Mouse (Mus musculus) neural tube, embryonic 13.5 days (tissue): Measurements from ENCODE around the gene Ubxn10. TPM values are rescaled to one million over a fixed set of nuclear protein-coding genes. Genes with fewer than 3 reads are reported as not detected.

Experiments
- ATAC-seq: fragments of 200-750 bp; cut with Nextera tagmentation; 2 replicates; pipeline ENCODE4 v1.8.0; 2017; ENCODE audit warnings: low read depth, mild to moderate bottlenecking, moderate TSS enrichment, moderate library complexity
- H3K27ac ChIP-seq: fragments of 300-500 bp; sonication (generic); replicated peaks from 2 replicates; pipeline ENCODE4 v1.5.1; 2015; ENCODE audit warnings: moderate library complexity, mild to moderate bottlenecking, inconsistent platforms
- H3K27me3 ChIP-seq: fragments of 300-500 bp; sonication (generic); 2 replicates; pipeline ENCODE4 v1.6.1; 2015; ENCODE audit warnings: mild to moderate bottlenecking, inconsistent platforms
- H3K36me3 ChIP-seq: fragments of 300-500 bp; sonication (generic); 2 replicates; pipeline ENCODE4 v1.6.1; 2015; ENCODE audit warnings: mild to moderate bottlenecking, inconsistent platforms
- H3K4me1 ChIP-seq: fragments of 300-500 bp; sonication (generic); replicated peaks from 2 replicates; pipeline ENCODE4 v1.6.1; 2015; ENCODE audit warnings: inconsistent platforms
- H3K4me2 ChIP-seq: fragments of 300-500 bp; sonication (generic); 2 replicates; pipeline ENCODE4 v1.6.1; 2015; ENCODE audit warnings: inconsistent platforms, mild to moderate bottlenecking, moderate library complexity
- H3K4me3 ChIP-seq: fragments of 300-500 bp; sonication (generic); 2 replicates; pipeline ENCODE4 v1.5.1; 2015; ENCODE audit warnings: mild to moderate bottlenecking, inconsistent platforms
- H3K9ac ChIP-seq: fragments of 300-500 bp; sonication (generic); 2 replicates; pipeline ENCODE4 v1.6.1; 2015; ENCODE audit warnings: moderate library complexity, mild to moderate bottlenecking, inconsistent platforms
- H3K9me3 ChIP-seq: fragments of 300-500 bp; sonication (generic); 2 replicates; pipeline ENCODE4 v1.6.1; 2016; ENCODE audit warnings: inconsistent platforms
- WGBS: fragments of 180-500 bp; shearing (Covaris S2); methylation state at CpG from one replicate; pipeline ENCODE4 v1.1.7; 2015; 5-methylcytosine and 5-hydroxymethylcytosine counted together
- polyA plus RNA-seq: library from polyadenylated mRNA; unstranded; fragments of >200 nt; fragmentation: Nextera tagmentation; extraction: Ambion mirVana; gene quantifications from 2 replicates; pipeline ENCODE4 v1.2.1, GENCODE M21; 2015

Ubxn10 gene
- polyA plus RNA-seq, 1 experiment from 2014 or later: 1.9 TPM

DNA sequence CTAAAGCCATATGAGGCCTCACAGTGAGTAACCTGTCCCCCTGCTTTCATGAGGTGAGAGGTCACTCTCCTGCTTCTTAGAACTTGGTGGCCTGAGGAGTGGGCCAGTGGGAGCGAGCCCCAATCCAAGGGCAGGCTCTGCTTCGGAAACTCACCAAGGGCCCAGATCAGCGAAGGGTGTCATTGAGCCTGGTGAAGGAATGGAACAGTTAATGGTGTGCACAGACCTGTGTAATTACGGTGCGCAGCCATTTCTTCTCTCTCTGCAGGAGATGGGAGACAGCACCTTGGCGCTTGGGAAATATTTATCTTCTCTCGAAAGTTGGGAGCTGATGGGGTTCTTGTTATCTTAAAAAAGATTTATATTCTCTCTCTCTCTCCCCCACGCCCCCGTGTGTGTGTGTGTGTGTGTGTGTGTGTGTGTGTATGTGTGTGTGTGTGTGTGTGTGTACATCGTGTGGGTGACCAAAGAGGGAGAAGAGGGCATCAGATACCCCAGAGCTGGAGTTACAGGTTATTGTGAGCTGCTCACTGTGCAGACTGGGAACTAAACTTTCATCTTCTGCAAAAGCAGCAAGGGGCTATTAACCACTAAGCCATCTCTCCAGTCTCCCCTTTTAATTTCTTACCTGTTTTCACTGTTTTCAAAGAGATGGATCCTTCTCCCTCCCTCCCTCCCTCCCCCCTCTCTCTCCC is 39.7 kb downstream of the Ubxn10 start:
- Histone ChIP-seq H3K4me1 (peaks cover 33% of the 10 kb centered on the region), H3K9ac (no peak overlapping the region), H3K27me3 (peaks cover 7% of the 10 kb centered on the region; the same call in 1 of the 2 replicates), H3K9me3 (no peaks in the 10 kb centered on the region), H3K27ac (no peak overlapping the region), H3K4me2 (no peak overlapping the region), H3K4me3 (no peak overlapping the region), H3K36me3 (no peaks in the 10 kb centered on the region)
- no peak for ATAC-seq
- 17% methylated on average over 7 of the region's 10 CpGs for WGBS

DNA sequence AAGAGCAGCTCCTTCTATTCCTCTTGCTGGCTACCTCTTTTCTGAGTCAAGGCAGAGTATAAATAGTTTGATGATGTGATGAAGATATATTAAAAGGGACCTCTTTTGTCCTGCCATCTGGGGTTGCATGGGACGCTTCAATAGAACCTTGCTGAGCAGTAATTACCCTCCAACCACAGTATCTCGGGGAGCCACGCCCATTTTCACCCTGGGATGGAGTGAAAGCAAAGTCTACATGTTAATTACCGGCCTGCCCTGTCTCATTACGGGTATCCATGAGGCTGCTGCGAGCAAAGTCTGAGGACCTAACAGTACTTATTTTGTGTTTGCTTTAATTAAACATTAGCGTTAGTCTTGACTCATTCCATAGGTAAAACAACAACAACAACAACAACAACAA is 40.2 kb downstream of the Ubxn10 start:
- Histone ChIP-seq H3K9me3 (no peaks in the 10 kb centered on the region), H3K27ac (no peak overlapping the region), H3K4me3 (no peak overlapping the region), H3K27me3 (peaks cover 8% of the 10 kb centered on the region; the same call in 1 of the 2 replicates), H3K4me2 (no peak overlapping the region), H3K4me1 (peaks cover 38% of the 10 kb centered on the region), H3K36me3 (no peaks in the 10 kb centered on the region), H3K9ac (no peak overlapping the region)
- 6% methylated on average over 7 of the region's 7 CpGs for WGBS
- ATAC-seq: no peak

GRCm38 (mm10) chr4:138693043-138693692 is 43.8 kb downstream of the Ubxn10 start:
- ATAC-seq: no peak
- no peak overlapping the region for H3K4me3 ChIP-seq
- H3K4me1 ChIP-seq: peaks cover 74% of the 10 kb centered on the region
- no peak overlapping the region for H3K9ac ChIP-seq
- peaks cover 26% of the 10 kb centered on the region for H3K27me3 ChIP-seq
- H3K27ac ChIP-seq: 0 out of 2 replicates have a peak overlapping the region, but pooled peaks have one; percentile 6
- WGBS: 16% methylated on average over 12 of the region's 12 CpGs
- H3K9me3 ChIP-seq: no peaks in the 10 kb centered on the region
- no peak overlapping the region for H3K4me2 ChIP-seq
- H3K36me3 ChIP-seq: no peaks in the 10 kb centered on the region

- H3K9me3 ChIP-seq: no peaks in the 10 kb centered on the region
- H3K9ac ChIP-seq: no peak overlapping the region
- WGBS: 11% methylated on average over 19 of the region's 19 CpGs
- no peak overlapping the region for H3K4me2 ChIP-seq
- ATAC-seq: no peak
- H3K27ac ChIP-seq: 0 out of 2 replicates have a peak overlapping the region, but pooled peaks have one; percentile 24
- peaks cover 24% of the 10 kb centered on the region for H3K27me3 ChIP-seq
- no peak overlapping the region for H3K4me3 ChIP-seq
- no peaks in the 10 kb centered on the region for H3K36me3 ChIP-seq
- peaks cover 66% of the 10 kb centered on the region for H3K4me1 ChIP-seq
Observed at GRCm38 (mm10) chr4:138691443-138692181, 45.4 kb downstream of the Ubxn10 start.

DNA sequence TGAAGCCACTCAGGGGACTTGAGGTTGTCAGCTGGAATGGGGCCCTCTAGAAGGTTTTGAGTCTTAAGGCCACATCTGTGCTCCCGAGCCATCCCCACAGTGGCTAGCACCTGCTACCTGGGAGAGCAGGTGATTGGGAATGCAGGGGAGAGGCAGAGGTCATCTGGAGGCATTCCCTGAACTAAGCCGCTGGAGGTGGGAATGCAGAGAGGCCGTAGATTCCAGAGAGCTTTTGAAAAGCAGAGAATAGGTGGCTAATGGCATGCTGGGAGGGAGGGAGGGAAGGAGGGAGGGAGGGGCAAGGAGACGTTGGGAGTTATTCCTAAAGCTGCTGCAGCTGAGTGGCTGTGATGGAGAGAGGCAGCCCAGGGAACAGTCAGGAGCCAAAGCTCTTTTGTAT is 46.4 kb downstream of the Ubxn10 start:
- no peak for ATAC-seq
- WGBS: 4% methylated on average over 4 of the region's 4 CpGs
- Histone ChIP-seq H3K4me1 (peaks cover 66% of the 10 kb centered on the region), H3K36me3 (no peaks in the 10 kb centered on the region), H3K9ac (no peak overlapping the region), H3K4me2 (no peak overlapping the region), H3K9me3 (no peaks in the 10 kb centered on the region), H3K4me3 (no peak overlapping the region), H3K27me3 (peaks cover 22% of the 10 kb centered on the region), H3K27ac (no peak overlapping the region)

GRCm38 (mm10) chr4:138689094-138689512 is 47.9 kb downstream of the Ubxn10 start:
- Histone ChIP-seq H3K27ac (peak overlapping the region; percentile 52), H3K4me2 (no peak overlapping the region), H3K27me3 (peaks cover 22% of the 10 kb centered on the region), H3K4me3 (no peak overlapping the region), H3K9ac (peak overlapping the region; percentile 10; the same call in 1 of the 2 replicates), H3K36me3 (no peaks in the 10 kb centered on the region), H3K4me1 (peaks cover 64% of the 10 kb centered on the region), H3K9me3 (no peaks in the 10 kb centered on the region)
- WGBS: 7% methylated on average over 3 of the region's 3 CpGs
- ATAC-seq: 0 out of 2 replicates have a peak, but pooled peaks have one; percentile 37

DNA sequence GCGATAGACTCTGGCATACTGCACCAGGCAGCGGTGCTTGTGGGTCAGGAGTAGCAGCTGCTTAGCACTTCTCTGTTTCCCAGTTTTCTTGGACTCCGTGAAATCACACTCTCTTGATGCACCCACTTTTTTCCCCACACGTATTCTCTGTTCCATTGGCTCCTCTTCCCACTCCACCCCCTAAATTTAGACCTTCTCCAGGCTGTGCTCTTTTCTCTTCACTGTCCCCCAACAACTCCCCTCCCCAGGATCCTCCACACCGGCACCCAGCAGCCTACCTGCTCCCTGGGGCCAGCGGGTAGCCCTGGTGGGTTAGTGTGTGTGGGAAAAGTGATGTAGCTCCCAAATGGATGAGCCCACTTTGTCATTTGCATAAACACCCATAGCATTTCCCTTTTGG is 51.2 kb downstream of the Ubxn10 start:
- H3K4me3 ChIP-seq: no peak overlapping the region
- no peak for ATAC-seq
- no peaks in the 10 kb centered on the region for H3K9me3 ChIP-seq
- no peak overlapping the region for H3K4me2 ChIP-seq
- no peaks in the 10 kb centered on the region for H3K36me3 ChIP-seq
- H3K4me1 ChIP-seq: peaks cover 43% of the 10 kb centered on the region
- WGBS: 91% methylated on average over 6 of the region's 6 CpGs
- no peak overlapping the region for H3K9ac ChIP-seq
- H3K27me3 ChIP-seq: peaks cover 13% of the 10 kb centered on the region
- no peak overlapping the region for H3K27ac ChIP-seq

GRCm38 (mm10) chr4:138682760-138683159 is 54.2 kb downstream of the Ubxn10 start:
- Histone ChIP-seq H3K9me3 (no peaks in the 10 kb centered on the region), H3K36me3 (no peaks in the 10 kb centered on the region), H3K27me3 (no peaks in the 10 kb centered on the region), H3K9ac (no peak overlapping the region), H3K4me2 (no peak overlapping the region), H3K27ac (peak overlapping the region; percentile 86), H3K4me3 (no peak overlapping the region), H3K4me1 (peaks cover 20% of the 10 kb centered on the region)
- WGBS: 28% methylated on average over 2 of the region's 2 CpGs
- ATAC-seq: peak; percentile 54; the same call in 1 of the 2 replicates

GRCm38 (mm10) chr4:138680124-138680523 is 56.8 kb downstream of the Ubxn10 start:
- Histone ChIP-seq H3K27me3 (peaks cover 15% of the 10 kb centered on the region), H3K9me3 (no peaks in the 10 kb centered on the region), H3K9ac (no peak overlapping the region), H3K4me1 (peaks cover 18% of the 10 kb centered on the region), H3K4me3 (no peak overlapping the region), H3K4me2 (no peak overlapping the region), H3K27ac (no peak overlapping the region), H3K36me3 (no peaks in the 10 kb centered on the region)
- ATAC-seq: no peak
- 70% methylated on average over 4 of the region's 4 CpGs for WGBS

DNA sequence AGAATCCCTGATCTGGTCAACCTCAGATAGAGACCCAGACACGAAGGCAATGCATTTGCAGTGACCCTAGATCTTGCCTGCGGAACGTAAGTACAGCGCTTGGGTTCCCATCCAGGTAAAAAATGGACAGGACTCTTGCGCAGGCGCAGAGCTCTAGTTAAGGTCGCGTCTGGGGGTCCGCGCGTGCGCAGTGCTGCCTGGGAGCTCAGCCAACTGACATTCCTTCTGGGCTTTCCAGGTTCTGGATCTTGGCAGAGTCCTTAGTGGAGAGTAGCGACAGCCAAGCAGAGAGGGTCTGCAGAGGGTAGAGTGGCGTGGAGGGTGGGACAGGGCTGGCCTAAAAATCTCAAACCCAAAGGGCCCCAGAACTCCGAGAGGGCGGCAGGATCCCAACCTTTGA is 59.4 kb downstream of the Ubxn10 start:
- WGBS: 22% methylated on average over 16 of the region's 16 CpGs
- 0 out of 2 replicates have a peak overlapping the region, but pooled peaks have one; percentile 53 for H3K27ac ChIP-seq

DNA sequence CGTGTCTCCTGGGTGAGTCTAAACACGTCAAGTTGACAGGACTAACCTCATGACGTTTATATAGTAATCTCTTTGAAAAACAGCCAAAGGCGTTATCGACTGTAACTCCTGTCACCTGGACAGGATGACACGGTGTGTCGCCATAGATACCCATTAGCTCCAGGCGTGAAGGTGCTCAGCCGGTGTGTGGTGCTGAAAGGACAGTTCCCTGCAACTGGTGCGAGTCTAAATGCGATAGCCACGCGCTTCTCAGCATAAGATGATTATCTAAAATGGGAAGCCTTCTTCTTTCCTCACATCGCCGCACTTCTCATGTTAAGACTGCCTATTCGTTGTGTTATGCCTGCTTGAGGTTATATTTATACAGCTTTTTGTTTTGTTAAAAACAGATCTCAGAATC is 60.5 kb downstream of the Ubxn10 start:
- Histone ChIP-seq H3K4me2 (no peak overlapping the region), H3K4me3 (no peak overlapping the region), H3K9ac (no peak overlapping the region), H3K36me3 (no peaks in the 10 kb centered on the region), H3K27ac (no peak overlapping the region), H3K9me3 (no peaks in the 10 kb centered on the region), H3K4me1 (peaks cover 13% of the 10 kb centered on the region), H3K27me3 (peaks cover 24% of the 10 kb centered on the region)
- no peak for ATAC-seq
- 11% methylated on average over 16 of the region's 16 CpGs for WGBS

More for the DNA sequence above, 59.4 kb downstream of the Ubxn10 start:
- Histone ChIP-seq H3K4me2 (peak overlapping the region; percentile 48), H3K36me3 (no peaks in the 10 kb centered on the region), H3K9ac (peak overlapping the region; percentile 50; the same call in 1 of the 2 replicates), H3K9me3 (no peaks in the 10 kb centered on the region), H3K4me3 (peak overlapping the region; percentile 26), H3K4me1 (peaks cover 10% of the 10 kb centered on the region), H3K27me3 (peaks cover 24% of the 10 kb centered on the region)
- ATAC-seq: peak; percentile 73

DNA sequence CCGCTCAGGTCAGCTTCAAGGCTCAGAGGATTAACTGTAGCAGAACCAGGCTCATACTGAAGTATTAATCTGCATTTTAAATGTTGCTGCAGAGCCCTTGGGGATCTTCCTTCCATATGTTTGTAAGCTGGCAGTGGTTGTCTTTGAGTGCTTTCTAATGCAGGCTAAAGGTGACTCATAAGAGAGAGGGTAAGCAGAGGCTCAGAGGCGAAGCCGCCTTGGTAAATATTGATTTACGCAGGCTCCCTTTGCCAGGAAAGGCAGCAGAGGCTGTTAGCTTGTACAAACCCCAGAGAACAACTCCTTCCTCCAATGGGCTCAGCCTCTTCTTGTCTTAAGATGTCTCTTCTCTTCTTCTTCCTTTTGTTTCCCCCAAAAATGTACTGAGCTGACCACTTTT is 64.8 kb downstream of the Ubxn10 start:
- Histone ChIP-seq H3K4me2 (no peak overlapping the region), H3K27ac (0 out of 2 replicates have a peak overlapping the region, but pooled peaks have one; percentile 18), H3K9me3 (no peaks in the 10 kb centered on the region), H3K27me3 (peaks cover 24% of the 10 kb centered on the region), H3K4me1 (peaks cover 7% of the 10 kb centered on the region), H3K4me3 (no peak overlapping the region), H3K9ac (no peak overlapping the region), H3K36me3 (no peaks in the 10 kb centered on the region)
- 46% methylated on average over 4 of the region's 4 CpGs for WGBS
- ATAC-seq: no peak; the same call in 1 of the 2 replicates
